ENCODE assay signal across 8 mouse cellular contexts in genomic region chr4:126227077-126227761, GRCm38 (mm10). TPM values are rescaled to one million over a fixed set of nuclear protein-coding genes. Genes with fewer than 3 reads are reported as not detected.
DNase-seq lines count a peak whose midpoint lies in the region; ATAC-seq and TF ChIP-seq lines count a peak whose summit lies in the region.

No protein-coding gene starts in this region.

- H3K4me3 ChIP-seq in C2C12 (ENCODE audit: insufficient read depth, poor library complexity, severe bottlenecking) = no peak overlapping the region
- peak overlapping the region; percentile 30 for H3K4me3 ChIP-seq in heart, embryonic 11.5 days (ENCODE audit: low read depth, low read length)
- H3K4me3 ChIP-seq in kidney, embryonic 15.5 days (replicated peaks) = peak overlapping the region; percentile 33

- TF ChIP-seq CTCF in C2C12 (IDR thresholded peaks at IDR 0.05; ENCODE audit: control insufficient read depth, insufficient read depth, insufficient read length) = peak; percentile 59

- H3K4me1 ChIP-seq in heart, embryonic 11.5 days (ENCODE audit: control insufficient read depth, insufficient read depth, low read length) = peaks cover 7% of the 10 kb centered on the region; the same call in 1 of the 2 replicates
- H3K4me1 ChIP-seq in kidney, embryonic 15.5 days = peaks cover 18% of the 10 kb centered on the region

- H3K79me3 ChIP-seq in C2C12 (ENCODE audit: low read depth) = no peaks in the 10 kb centered on the region

- H3ac ChIP-seq in C2C12 (ENCODE audit: control insufficient read depth, insufficient read length, low read depth) = peak overlapping the region; percentile 33

- H3K9me3 ChIP-seq in heart, embryonic 11.5 days (replicated peaks; ENCODE audit: control insufficient read depth, low read length) = no peaks in the 10 kb centered on the region
- no peaks in the 10 kb centered on the region for H3K9me3 ChIP-seq in kidney, embryonic 15.5 days (replicated peaks)

- 8% methylated on average over 18 of the region's 18 CpGs for WGBS in heart, embryonic 11.5 days (ENCODE audit: insufficient replicate concordance)
- WGBS in kidney, embryonic 15.5 days = 8% methylated on average over 18 of the region's 18 CpGs

- peaks cover 26% of the 10 kb centered on the region for H3K36me3 ChIP-seq in C2C12 (ENCODE audit: control insufficient read depth, insufficient read depth)
- H3K36me3 ChIP-seq in heart, embryonic 11.5 days (ENCODE audit: control insufficient read depth, insufficient read depth, low read length) = peaks cover 12% of the 10 kb centered on the region
- H3K36me3 ChIP-seq in kidney, embryonic 15.5 days = peaks cover 26% of the 10 kb centered on the region

- peak; percentile 86 for ATAC-seq in erythroblast, adult 5-6 weeks (replicated peaks; ENCODE audit: low FRiP score, poor library complexity, severe bottlenecking)
- ATAC-seq in heart, embryonic 11.5 days (replicated peaks; ENCODE audit: insufficient number of reproducible peaks, low FRiP score, low TSS enrichment) = peak; percentile 76
- peak; percentile 84 for ATAC-seq in kidney, embryonic 15.5 days (replicated peaks; ENCODE audit: low FRiP score)

- H3K9ac ChIP-seq in heart, embryonic 11.5 days (ENCODE audit: low read depth, low read length) = peak overlapping the region; percentile 52
- H3K9ac ChIP-seq in kidney, embryonic 15.5 days = peak overlapping the region; percentile 7; the same call in 1 of the 2 replicates

- H3K79me2 ChIP-seq in C2C12 (ENCODE audit: control insufficient read depth, insufficient read depth) = no peaks in the 10 kb centered on the region

- H3K27me3 ChIP-seq in C2C12 (ENCODE audit: control insufficient read depth, insufficient read depth, insufficient read length) = no peaks in the 10 kb centered on the region
- no peaks in the 10 kb centered on the region for H3K27me3 ChIP-seq in heart, embryonic 11.5 days (ENCODE audit: control insufficient read depth, insufficient read depth, low read length)
- no peaks in the 10 kb centered on the region for H3K27me3 ChIP-seq in kidney, embryonic 15.5 days

- H3K4me2 ChIP-seq in heart, embryonic 11.5 days = peak overlapping the region; percentile 62
- H3K4me2 ChIP-seq in kidney, embryonic 15.5 days = peak overlapping the region; percentile 60

- peak; percentile 90 for DNase-seq in brain, adult 2 months (ENCODE audit: low read depth, low spot score)
- peak; percentile 84 for DNase-seq in liver
- peak; percentile 51 to 78 for DNase-seq in monocyte, adult 2 months (ENCODE audit: low read depth in 1 of 2, low spot score in 2 of 2)
- DNase-seq in spleen, postnatal 36 days (ENCODE audit: low spot score in 2 of 2) = peak; percentile 77 to 88

- H3K27ac ChIP-seq in heart, embryonic 11.5 days (ENCODE audit: low read depth, low read length) = peak overlapping the region; percentile 59
- H3K27ac ChIP-seq in kidney, embryonic 15.5 days = peak overlapping the region; percentile 80

TF ChIP-seq in C2C12, 6 proteins besides CTCF, POLR2A, EP300 and RAD21:
- TF ChIP-seq MYOD1 (IDR thresholded peaks at IDR 0.05; ENCODE audit: control insufficient read depth, insufficient read length, low read depth) = no peak
- TF ChIP-seq FOSL1 (IDR thresholded peaks at IDR 0.05; ENCODE audit: insufficient read depth, low read length, poor library complexity, severe bottlenecking) = no peak
- TF ChIP-seq USF1 (IDR thresholded peaks at IDR 0.05; ENCODE audit: low read depth) = no peak
- no peak for TF ChIP-seq MYOG (IDR thresholded peaks at IDR 0.05; ENCODE audit: control insufficient read depth, extremely low read depth, insufficient read length)
- TF ChIP-seq MAX (IDR thresholded peaks at IDR 0.05) = peak; percentile 32
- TF ChIP-seq CEBPB (IDR thresholded peaks at IDR 0.05; ENCODE audit: low read depth) = peak; percentile 45

RNA-seq across cellular contexts. Expression of gene Thrap3, which starts 24.7 kb away (rescaled TPM):
- polyA plus RNA-seq in C2C12 (2012; fragmentation: generic; extraction: Trizol) = 85.7 TPM
- 40.5 and 74.0 TPM in 2 replicates for total RNA-seq in erythroblast, adult 5-6 weeks (2015; ENCODE audit: low replicate concordance)
- total RNA-seq in erythroblast, adult 5-6 weeks (2017; ENCODE audit: low replicate concordance) = 130 and 133 TPM in 2 replicates
- polyA plus RNA-seq in heart, embryonic 11.5 days (2014; fragmentation: Nextera tagmentation; extraction: Ambion mirVana) = 131 and 155 TPM in 2 replicates
- 219 and 230 TPM in 2 replicates for polyA plus RNA-seq in kidney, embryonic 15.5 days (2015; fragmentation: Nextera tagmentation; extraction: Ambion mirVana)

RNA-seq across cellular contexts. Expression of gene Map7d1, which starts 28.9 kb away (rescaled TPM):
- 130 TPM for polyA plus RNA-seq in C2C12 (2012; fragmentation: generic; extraction: Trizol)
- total RNA-seq in erythroblast, adult 5-6 weeks (2015; ENCODE audit: low replicate concordance) = 3.3 and 7.3 TPM in 2 replicates
- total RNA-seq in erythroblast, adult 5-6 weeks (2017; ENCODE audit: low replicate concordance) = 7.7 and 17.0 TPM in 2 replicates
- 37.0 and 44.6 TPM in 2 replicates for polyA plus RNA-seq in heart, embryonic 11.5 days (2014; fragmentation: Nextera tagmentation; extraction: Ambion mirVana)
- 39.6 and 40.7 TPM in 2 replicates for polyA plus RNA-seq in kidney, embryonic 15.5 days (2015; fragmentation: Nextera tagmentation; extraction: Ambion mirVana)

RNA-seq across cellular contexts. Expression of gene Trappc3, which starts 34.9 kb away (rescaled TPM):
- 110 TPM for polyA plus RNA-seq in C2C12 (2012; fragmentation: generic; extraction: Trizol)
- 8.3 and 12.7 TPM in 2 replicates for total RNA-seq in erythroblast, adult 5-6 weeks (2015; ENCODE audit: low replicate concordance)
- total RNA-seq in erythroblast, adult 5-6 weeks (2017; ENCODE audit: low replicate concordance) = 10.7 and 14.2 TPM in 2 replicates
- 11.0 and 28.0 TPM in 2 replicates for polyA plus RNA-seq in heart, embryonic 11.5 days (2014; fragmentation: Nextera tagmentation; extraction: Ambion mirVana)
- 106 and 111 TPM in 2 replicates for polyA plus RNA-seq in kidney, embryonic 15.5 days (2015; fragmentation: Nextera tagmentation; extraction: Ambion mirVana)

RNA-seq across cellular contexts. Expression of gene Col8a2, which starts 59.4 kb away (rescaled TPM):
- 0.62 TPM for polyA plus RNA-seq in C2C12 (2012; fragmentation: generic; extraction: Trizol)
- total RNA-seq in erythroblast, adult 5-6 weeks (2015; ENCODE audit: low replicate concordance) = not detected in 2 replicates
- total RNA-seq in erythroblast, adult 5-6 weeks (2017; ENCODE audit: low replicate concordance) = not detected in 2 replicates
- polyA plus RNA-seq in heart, embryonic 11.5 days (2014; fragmentation: Nextera tagmentation; extraction: Ambion mirVana) = 2.0 and 3.0 TPM in 2 replicates
- polyA plus RNA-seq in kidney, embryonic 15.5 days (2015; fragmentation: Nextera tagmentation; extraction: Ambion mirVana) = 10.6 and 15.2 TPM in 2 replicates
